Mouse (Mus musculus) mouse embryonic stem cell (cell line): ENCODE measurements around the gene Hip1.

Source experiments
- in situ Hi-C, 2 experiments: fragments of 300-500 bp; cut with MboI; formaldehyde crosslinking; loops; 1 replicate in 1 of 2; 3 replicates in 1 of 2; pipeline ENCODE4 v1.14.3; 2019 to 2020; ENCODE audit warnings: low sequenced_read_pairs in 2 of 2, low pct_unique_long_range_greater_than_20kb in 1 of 2, mixed read lengths in 1 of 2; ENCODE audit not compliant: unreplicated experiment in 1 of 2

Hip1 gene

GRCm38 (mm10) chr5:135537794-135538214, 7.1 kb downstream of the Hip1 start:
- in situ Hi-C loops: no loop called here

DNA sequence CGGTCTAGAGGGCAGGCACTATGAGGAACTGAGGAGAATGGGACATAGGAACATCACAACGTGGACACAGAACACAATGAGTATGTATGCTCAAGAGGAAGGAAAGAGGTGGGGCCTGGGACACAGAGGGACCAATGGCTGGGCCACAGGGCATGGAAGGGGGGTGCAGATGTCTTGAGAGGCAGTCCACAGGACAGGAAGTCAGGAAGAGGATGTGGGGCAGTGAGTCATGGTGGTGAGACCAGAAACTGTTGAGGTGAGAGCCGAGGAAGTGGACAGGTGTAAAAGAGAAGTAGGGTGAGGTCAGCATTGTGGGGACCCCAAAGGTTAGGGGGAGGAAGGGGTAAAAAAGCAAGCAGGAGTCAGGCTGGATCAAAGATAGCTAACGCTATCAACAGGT, 7.6 kb downstream of the Hip1 start:
- in situ Hi-C loops: no loop called here

GRCm38 (mm10) chr5:135535867-135536266, 9.1 kb downstream of the Hip1 start:
- in situ Hi-C loops: no loop called here

GRCm38 (mm10) chr5:135533431-135533830, 11.5 kb downstream of the Hip1 start:
- in situ Hi-C loops: no loop called here

DNA sequence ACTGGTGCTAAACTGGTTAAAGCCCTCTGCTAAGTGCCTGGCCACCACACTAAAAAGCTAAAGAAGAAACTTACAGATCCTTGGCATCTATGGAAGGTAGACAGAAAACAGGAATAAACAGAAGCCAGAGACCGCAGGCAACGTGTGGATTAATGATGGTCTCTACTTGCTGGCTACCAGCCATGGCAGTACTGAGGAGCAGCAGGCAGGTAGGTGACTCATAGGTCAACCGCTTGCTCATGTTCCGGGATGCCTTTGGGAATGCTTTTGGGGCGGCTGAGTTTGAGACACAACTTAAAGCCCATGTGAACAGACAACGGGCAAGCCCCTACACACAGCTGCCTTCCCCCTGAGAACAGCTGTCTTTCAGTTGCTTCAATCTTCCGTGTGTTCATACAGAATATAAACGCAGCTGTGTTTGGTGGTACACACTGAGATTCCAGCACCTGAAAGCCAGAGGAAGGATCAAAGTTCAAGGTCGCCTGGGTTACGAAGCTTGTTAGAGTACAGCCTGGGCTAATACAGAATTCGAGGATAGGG, 13.5 kb downstream of the Hip1 start:
- in situ Hi-C loops: no loop called here

GRCm38 (mm10) chr5:135529964-135530363, 15.0 kb downstream of the Hip1 start:
- in situ Hi-C loops: no loop called here

- in situ Hi-C loops: no loop called here
Observed at GRCm38 (mm10) chr5:135529310-135529709, 15.6 kb downstream of the Hip1 start.

GRCm38 (mm10) chr5:135527986-135528385, 16.9 kb downstream of the Hip1 start:
- in situ Hi-C loops: no loop called here

DNA sequence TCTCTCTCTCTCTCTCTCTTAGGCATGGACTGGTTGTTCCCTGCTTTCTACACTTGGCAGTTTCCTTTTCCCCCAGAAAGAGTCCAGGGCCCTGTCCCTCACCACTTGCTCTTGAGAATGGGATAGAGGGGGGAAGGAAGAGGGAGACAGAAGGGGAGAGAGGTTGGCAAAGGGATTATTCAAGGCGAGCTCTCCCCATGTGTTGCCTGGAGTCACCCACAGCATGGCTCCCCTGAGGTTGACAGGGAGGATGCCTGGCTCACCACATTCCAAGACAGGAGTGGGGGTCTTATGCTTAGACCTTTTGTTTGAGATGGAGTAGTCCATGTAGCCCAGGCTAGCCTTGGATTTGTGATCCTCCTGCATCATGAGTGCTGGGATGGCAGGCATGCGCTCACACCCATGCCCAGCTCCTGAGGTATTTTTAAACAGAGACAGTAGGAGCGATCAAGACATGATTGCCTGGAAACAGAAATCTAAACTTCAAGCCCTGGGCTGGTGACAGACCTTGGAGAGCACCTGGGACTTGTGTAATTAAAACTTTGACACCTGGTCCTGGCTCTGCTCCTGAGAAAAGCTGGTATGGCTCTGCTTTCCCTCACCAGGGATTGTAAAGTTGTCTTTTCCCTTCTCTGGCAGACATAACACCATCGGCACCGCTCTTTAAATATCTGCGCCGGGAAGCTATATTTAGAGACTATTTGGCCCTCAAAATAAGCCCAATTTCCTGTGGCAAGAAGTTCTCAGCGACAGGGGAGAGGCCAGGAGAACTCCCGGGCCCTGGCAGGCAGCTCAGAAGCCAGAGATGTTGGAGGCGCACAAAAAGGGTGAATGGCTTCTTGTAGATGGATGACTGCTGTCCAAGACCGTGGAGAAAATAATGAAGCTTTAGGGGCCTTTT, 20.0 kb downstream of the Hip1 start:
- in situ Hi-C loops: no loop called here

GRCm38 (mm10) chr5:135524087-135524486, 20.8 kb downstream of the Hip1 start:
- in situ Hi-C loops: no loop called here

DNA sequence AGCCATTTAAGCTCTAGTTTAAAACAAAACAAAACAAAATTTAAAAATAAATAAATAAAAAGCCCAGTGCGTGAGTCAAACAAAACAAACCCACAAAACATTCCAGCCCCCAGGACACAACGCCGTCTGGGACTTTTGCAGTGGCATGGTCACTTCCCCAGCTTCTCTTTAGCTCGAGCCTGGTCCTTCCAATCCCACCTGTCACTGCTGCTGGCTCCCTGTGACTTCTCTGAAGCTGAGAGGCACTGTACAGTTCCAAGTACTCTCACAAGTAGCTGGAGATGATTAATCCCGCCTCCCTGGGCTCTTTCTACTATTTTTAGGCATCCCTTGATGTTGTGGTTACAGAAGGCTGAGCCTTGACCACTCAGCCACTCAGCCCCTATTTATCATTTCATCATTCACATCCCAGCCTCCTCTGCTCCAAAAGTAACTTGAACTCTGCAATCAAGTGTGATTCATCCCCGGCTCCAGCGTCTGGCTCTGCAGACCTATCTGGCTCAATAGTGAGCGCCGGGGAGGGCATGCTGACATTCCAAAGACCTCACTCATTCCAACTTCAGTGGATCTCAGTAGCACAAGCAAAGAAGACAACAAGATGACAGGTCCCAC, 22.7 kb downstream of the Hip1 start:
- in situ Hi-C loops: no loop called here

DNA sequence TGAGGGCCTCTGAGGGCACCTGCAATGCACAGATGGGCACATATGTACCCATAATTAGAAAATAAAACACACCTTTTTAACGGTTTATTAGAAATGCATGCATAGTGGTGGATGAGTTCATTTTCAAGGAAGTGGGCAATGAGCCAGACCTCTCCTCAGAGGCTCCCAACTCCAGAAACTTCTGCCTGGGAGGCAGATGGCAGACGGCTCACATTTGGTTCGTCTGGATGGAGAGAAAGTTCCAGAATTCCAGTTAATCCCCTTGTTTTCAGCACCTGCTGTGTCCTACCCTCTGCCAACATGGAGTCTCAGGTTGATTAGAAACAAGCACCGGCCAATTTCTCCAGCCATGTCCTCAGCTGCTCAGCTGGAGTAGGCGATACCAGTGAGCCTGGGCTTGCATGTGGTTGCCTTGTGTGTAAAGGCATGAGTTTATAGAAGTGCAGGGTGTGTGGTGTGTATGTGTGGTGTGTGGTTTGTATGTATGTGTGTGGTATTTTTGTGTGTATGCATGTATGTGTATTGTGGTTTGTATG, 27.5 kb downstream of the Hip1 start:
- in situ Hi-C loops: no loop called here

GRCm38 (mm10) chr5:135513131-135513530, 31.8 kb downstream of the Hip1 start:
- in situ Hi-C loops: no loop called here

- in situ Hi-C loops: no loop called here
Observed at GRCm38 (mm10) chr5:135511105-135511504, 33.8 kb downstream of the Hip1 start.

GRCm38 (mm10) chr5:135508284-135508683, 36.6 kb downstream of the Hip1 start:
- in situ Hi-C loops: no loop called here

GRCm38 (mm10) chr5:135507561-135508273, 37.2 kb downstream of the Hip1 start:
- in situ Hi-C loops: no loop called here

GRCm38 (mm10) chr5:135505442-135505841, 39.5 kb downstream of the Hip1 start:
- in situ Hi-C loops: no loop called here

GRCm38 (mm10) chr5:135502931-135503330, 42.0 kb downstream of the Hip1 start:
- in situ Hi-C loops: no loop called here

DNA sequence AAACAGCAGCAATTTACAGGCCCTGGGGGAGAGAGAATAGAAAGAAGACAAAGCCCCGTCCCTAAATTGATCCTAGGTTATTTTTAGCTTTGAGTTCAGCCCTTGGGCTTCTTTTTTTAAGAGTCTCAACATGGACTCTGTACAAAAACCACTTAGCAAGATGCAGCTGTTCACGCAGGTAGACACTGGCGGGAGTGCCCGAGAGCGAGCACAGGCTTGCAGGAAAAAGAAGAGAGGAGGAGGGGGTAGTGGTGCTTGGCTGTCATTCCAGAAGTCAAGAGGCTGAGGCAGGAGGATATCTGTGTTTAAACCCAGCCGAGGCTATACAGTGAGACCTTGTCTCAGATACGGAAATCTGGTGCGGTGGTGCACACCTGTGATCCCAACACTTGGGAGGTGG, 42.9 kb downstream of the Hip1 start:
- in situ Hi-C loops: no loop called here
